Mouse (Mus musculus) heart, adult 11 months (tissue): Measurements from ENCODE around the gene Gja1.
A peak's percentile ranks its signal among the peaks of the same experiment; 100 is the strongest.
"Not testable (repeated sequence)": the region's sequence is repeated elsewhere in the genome, so short reads cannot be mapped to it uniquely, and the experiment has no call there.

Experiments
- DNase-seq: peaks from one replicate; pipeline ENCODE4 v3.0.0; 2022

Gene Gja1

GRCm38 (mm10) chr10:56377097-56377965 lies at the start of gene Gja1:
TSS of gene Gja1 (plus strand) at chr10:56377330.
- DNase-seq, result peak; percentile 98

- peak; percentile 90 for DNase-seq
Observed at GRCm38 (mm10) chr10:56338851-56339489, 38.2 kb upstream of the Gja1 start.

GRCm38 (mm10) chr10:56360472-56360871 lies 16.7 kb upstream of the Gja1 start:
- DNase-seq, result peak; percentile 5

- peak; percentile 93 for DNase-seq
Observed at GRCm38 (mm10) chr10:56369073-56369472, 8.1 kb upstream of the Gja1 start.

GRCm38 (mm10) chr10:56373021-56373720 lies 4.0 kb upstream of the Gja1 start:
- peak; percentile 55 for DNase-seq

GRCm38 (mm10) chr10:56374169-56374568 lies 3.0 kb upstream of the Gja1 start:
- DNase-seq, result no peak

- peak; percentile 91 for DNase-seq
Observed at GRCm38 (mm10) chr10:56375906-56376468, 1.1 kb upstream of the Gja1 start.

GRCm38 (mm10) chr10:56377966-56378647 lies 977 bp downstream of the Gja1 start:
- DNase-seq, result peak; percentile 93

DNA sequence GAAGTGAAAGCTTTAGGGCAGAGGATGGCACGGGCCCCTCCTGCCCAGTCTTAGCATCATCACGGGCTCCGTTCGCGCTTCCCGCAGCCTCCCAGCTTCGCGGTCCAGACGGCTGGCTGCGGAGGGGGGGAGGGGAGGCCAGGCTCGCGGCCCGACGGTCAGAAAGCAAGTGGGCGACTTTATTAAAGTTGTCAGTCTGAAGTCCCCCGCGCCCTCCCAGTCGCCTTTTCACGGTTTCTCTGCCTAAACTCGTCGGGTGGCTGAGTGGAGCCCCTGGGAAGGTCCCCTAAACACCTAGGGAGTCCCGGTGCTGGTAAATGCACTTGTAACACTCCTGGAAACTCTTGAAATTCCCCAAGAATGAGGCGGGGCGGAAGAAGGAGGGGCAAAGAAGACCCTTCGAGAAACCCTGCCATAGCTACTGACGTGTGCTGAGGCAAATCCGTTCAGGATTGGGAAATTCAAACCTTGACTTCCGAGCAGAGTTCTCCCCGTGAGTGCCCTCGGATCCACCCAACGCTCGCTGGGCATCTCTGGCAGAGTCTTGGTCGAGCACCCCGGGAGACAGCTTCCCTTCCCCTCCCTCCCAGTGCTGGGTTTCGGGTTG lies 1.6 kb downstream of the Gja1 start:
- peak; percentile 97 for DNase-seq

- DNase-seq, result peak; percentile 70
Observed at GRCm38 (mm10) chr10:56379720-56380119, 2.6 kb downstream of the Gja1 start.

- peak; percentile 79 for DNase-seq
Observed at GRCm38 (mm10) chr10:56385195-56386109, 8.3 kb downstream of the Gja1 start.

DNA sequence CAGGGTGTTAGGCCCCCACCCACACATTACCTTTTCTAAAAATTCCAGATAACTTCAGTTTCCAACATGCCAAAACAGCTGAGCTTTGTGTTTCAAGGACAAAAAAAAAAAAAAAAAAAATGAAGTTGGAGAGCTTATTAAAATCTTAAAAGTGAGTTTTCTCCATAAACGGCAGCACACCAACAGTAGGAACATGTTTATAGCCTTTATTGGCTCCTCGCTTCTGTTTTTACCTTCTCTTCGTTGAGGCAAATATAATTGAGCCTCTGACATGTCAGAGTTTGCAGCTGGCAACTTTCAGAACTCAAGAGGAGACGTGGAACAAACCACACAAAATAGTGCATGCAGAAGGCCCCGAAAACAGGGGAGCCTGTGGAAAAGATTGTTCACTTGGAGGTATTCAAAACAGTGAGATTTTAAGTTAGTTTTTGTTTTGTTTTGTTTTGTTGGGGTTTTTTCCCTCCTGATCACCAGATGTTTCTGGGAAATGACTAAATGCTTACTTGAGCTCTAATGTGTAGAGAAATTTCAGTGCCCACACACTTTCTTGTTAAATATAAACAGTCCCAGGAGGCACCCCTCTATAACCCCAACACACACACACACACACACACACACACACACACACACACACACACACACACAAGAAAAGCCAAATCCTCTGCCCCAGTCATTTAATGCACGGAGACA lies 16.1 kb downstream of the Gja1 start:
- peak; percentile 25 for DNase-seq

GRCm38 (mm10) chr10:56393815-56394417 lies 16.8 kb downstream of the Gja1 start:
- not testable (repeated sequence) for DNase-seq

GRCm38 (mm10) chr10:56397875-56398274 lies 20.7 kb downstream of the Gja1 start:
- DNase-seq, result no peak

- no peak for DNase-seq
Observed at GRCm38 (mm10) chr10:56398310-56398709, 21.2 kb downstream of the Gja1 start.

- DNase-seq, result not testable (repeated sequence)
Observed at GRCm38 (mm10) chr10:56401396-56401795, 24.3 kb downstream of the Gja1 start.

DNA sequence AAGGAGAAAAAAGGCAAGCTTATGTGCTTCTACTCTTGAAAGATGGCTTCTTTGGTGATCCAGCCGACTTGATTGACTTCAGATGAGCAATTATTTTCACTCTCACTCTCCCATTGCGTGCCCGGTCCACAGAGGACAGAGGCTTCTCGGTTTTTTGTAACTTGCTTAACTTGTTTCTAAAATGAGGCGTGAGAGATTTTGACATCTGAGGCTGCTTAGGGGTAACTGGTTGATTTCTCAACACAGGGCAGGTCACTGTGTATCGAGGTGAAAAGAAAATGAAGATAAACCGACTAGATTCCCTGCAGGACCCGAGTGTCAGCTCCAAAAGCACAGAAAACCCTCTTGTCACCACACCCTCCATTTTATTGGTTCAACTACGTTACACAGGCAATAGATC lies 28.8 kb downstream of the Gja1 start:
- DNase-seq, result no peak

GRCm38 (mm10) chr10:56406386-56407130 lies 29.4 kb downstream of the Gja1 start:
- DNase-seq, result no peak
